Mouse (Mus musculus): Measurements from ENCODE around the gene Rab33a. TPM values are rescaled to one million over a fixed set of nuclear protein-coding genes. Genes with fewer than 3 reads are reported as not detected.

Gene Rab33a
- polyA plus RNA-seq (2012; rRNA removed): 0.31 and 0.73 TPM in 2 replicates

- DNase-seq (ENCODE audit: low read depth, low spot score): no peak
- WGBS: 26% methylated on average over 33 of the region's 33 CpGs
Measured at GRCm38 (mm10) chrX:48518808-48519548, at the start of gene Rab33a. Gene Rab33a (plus strand): TSS chrX:48519285.

GRCm38 (mm10) chrX:48481095-48481494 lies 38.0 kb upstream of the Rab33a start:
- 62% methylated on average over 4 of the region's 4 CpGs for WGBS
- no peak for DNase-seq (ENCODE audit: low read depth, low spot score)

GRCm38 (mm10) chrX:48481687-48482086 lies 37.4 kb upstream of the Rab33a start:
- DNase-seq (ENCODE audit: low read depth, low spot score): no peak
- WGBS: 86% methylated on average over 7 of the region's 7 CpGs

- WGBS: 90% methylated on average over 8 of the region's 8 CpGs
- no peak for DNase-seq (ENCODE audit: low read depth, low spot score)
Measured at GRCm38 (mm10) chrX:48493763-48494162, 25.3 kb upstream of the Rab33a start.

- WGBS: 16% methylated on average over 45 of the region's 45 CpGs
- peak; percentile 68 for DNase-seq (ENCODE audit: low read depth, low spot score)
Measured at GRCm38 (mm10) chrX:48513166-48513807, 5.8 kb upstream of the Rab33a start, which contains the start of gene Aifm1. Gene Aifm1 (minus strand): TSS chrX:48513563.

- DNase-seq (ENCODE audit: low read depth, low spot score): no peak
- 20% methylated on average over 13 of the region's 13 CpGs for WGBS
Measured at GRCm38 (mm10) chrX:48513824-48514223, 5.3 kb upstream of the Rab33a start.

- DNase-seq (ENCODE audit: low read depth, low spot score): no peak
- WGBS: 56% methylated on average over 15 of the region's 15 CpGs
Measured at GRCm38 (mm10) chrX:48518211-48518807, 776 bp upstream of the Rab33a start.

GRCm38 (mm10) chrX:48519549-48520085 lies 532 bp downstream of the Rab33a start:
- DNase-seq (ENCODE audit: low read depth, low spot score): no peak

GRCm38 (mm10) chrX:48521651-48522050 lies 2.6 kb downstream of the Rab33a start:
- WGBS: 72% methylated on average over 3 of the region's 3 CpGs
- no peak for DNase-seq (ENCODE audit: low read depth, low spot score)

More at GRCm38 (mm10) chrX:48519549-48520085, 532 bp downstream of the Rab33a start:
- WGBS: 16% methylated on average over 20 of the region's 20 CpGs

- 72% methylated on average over 3 of the region's 3 CpGs for WGBS
- no peak for DNase-seq (ENCODE audit: low read depth, low spot score)
Measured at GRCm38 (mm10) chrX:48523512-48523911, 4.4 kb downstream of the Rab33a start.

- DNase-seq (ENCODE audit: low read depth, low spot score): no peak
- 65% methylated on average over 1 of the region's 1 CpGs for WGBS
Measured at GRCm38 (mm10) chrX:48525332-48525731, 6.2 kb downstream of the Rab33a start.

- DNase-seq (ENCODE audit: low read depth, low spot score): no peak
- 66% methylated on average over 8 of the region's 8 CpGs for WGBS
Measured at GRCm38 (mm10) chrX:48525866-48526265, 6.8 kb downstream of the Rab33a start.

- no peak for DNase-seq (ENCODE audit: low read depth, low spot score)
- 51% methylated on average over 3 of the region's 3 CpGs for WGBS
Measured at GRCm38 (mm10) chrX:48526435-48526834, 7.3 kb downstream of the Rab33a start.

GRCm38 (mm10) chrX:48532175-48532574 lies 13.1 kb downstream of the Rab33a start:
- WGBS: 29% methylated on average over 3 of the region's 3 CpGs

More at GRCm38 (mm10) chrX:48532175-48532574, 13.1 kb downstream of the Rab33a start:
- peak; percentile 19 for DNase-seq (ENCODE audit: low read depth, low spot score)

Other genes with a start within 250 kb of the Rab33a start
- 2.8 and 3.6 TPM in 2 replicates for gene Bcorl1, start 177.9 kb upstream of the Rab33a start, polyA plus RNA-seq (2012; rRNA removed)
- gene Elf4, start 56.2 kb upstream of the Rab33a start, polyA plus RNA-seq (2012; rRNA removed): 23.1 and 34.6 TPM in 2 replicates
- gene Aifm1, start 5.7 kb upstream of the Rab33a start, polyA plus RNA-seq (2012; rRNA removed): 26.1 and 27.1 TPM in 2 replicates
- 1.7 and 2.0 TPM in 2 replicates for gene Zfp280c, start 75.2 kb downstream of the Rab33a start, polyA plus RNA-seq (2012; rRNA removed)
- 2.8 and 3.0 TPM in 2 replicates for gene Slc25a14, start 104.1 kb downstream of the Rab33a start, polyA plus RNA-seq (2012; rRNA removed)
- gene Gpr119, start 155.2 kb downstream of the Rab33a start, polyA plus RNA-seq (2012; rRNA removed): 0.43 and 0.61 TPM in 2 replicates
- 1.6 TPM in 2 replicates for gene Rbmx2, start 175.7 kb downstream of the Rab33a start, polyA plus RNA-seq (2012; rRNA removed)

Data from large intestine, adult 2 months (tissue).